Mouse (Mus musculus): ENCODE results near the gene Mpg. TPM values are rescaled to one million over a fixed set of nuclear protein-coding genes. Genes with fewer than 3 reads are reported as not detected.

Gene Mpg
- polyA plus RNA-seq, 1 experiment, result 9.3 TPM

DNA sequence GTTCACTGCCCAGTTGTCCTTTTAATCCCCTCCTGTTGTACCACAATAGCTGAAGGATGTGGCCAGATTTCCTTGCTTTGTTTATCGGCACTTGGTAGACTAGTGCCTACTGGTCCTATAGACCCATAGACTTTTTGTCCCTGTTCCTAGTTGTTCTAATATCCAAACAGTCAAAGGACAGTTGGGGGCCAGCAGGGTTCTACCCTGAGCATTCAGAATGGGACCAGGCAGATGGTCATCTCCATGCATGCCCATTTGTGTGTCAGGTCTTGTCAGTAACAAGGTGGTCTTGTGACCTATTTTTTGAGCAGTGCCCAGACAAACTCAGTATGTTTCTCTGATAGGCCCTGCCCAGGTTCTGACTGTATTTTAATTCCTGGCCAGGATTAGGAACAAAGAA, 736 bp downstream of the Mpg start:
- 24% methylated on average over 1 of the region's 1 CpGs for WGBS
- no peak for DNase-seq (ENCODE audit: low read depth, low spot score)

DNA sequence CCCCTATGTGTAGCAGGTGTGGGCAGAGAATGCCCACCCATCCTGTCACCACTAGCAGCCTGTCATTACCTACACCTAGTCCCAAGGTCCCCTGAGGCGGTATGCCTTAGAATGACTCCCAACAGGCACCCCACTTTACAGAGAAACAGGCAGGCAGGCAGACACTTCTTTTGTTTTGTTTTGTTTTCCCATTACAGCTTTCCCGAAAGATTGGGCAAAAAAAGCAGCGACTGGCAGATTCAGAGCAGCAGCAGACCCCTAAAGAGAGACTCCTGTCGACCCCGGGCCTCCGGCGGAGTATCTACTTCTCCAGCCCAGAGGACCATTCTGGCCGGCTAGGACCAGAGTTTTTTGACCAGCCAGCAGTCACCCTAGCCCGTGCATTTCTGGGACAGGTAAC, 1.2 kb downstream of the Mpg start:
- 95% methylated on average over 9 of the region's 9 CpGs for WGBS
- DNase-seq (ENCODE audit: low read depth, low spot score), result no peak

DNA sequence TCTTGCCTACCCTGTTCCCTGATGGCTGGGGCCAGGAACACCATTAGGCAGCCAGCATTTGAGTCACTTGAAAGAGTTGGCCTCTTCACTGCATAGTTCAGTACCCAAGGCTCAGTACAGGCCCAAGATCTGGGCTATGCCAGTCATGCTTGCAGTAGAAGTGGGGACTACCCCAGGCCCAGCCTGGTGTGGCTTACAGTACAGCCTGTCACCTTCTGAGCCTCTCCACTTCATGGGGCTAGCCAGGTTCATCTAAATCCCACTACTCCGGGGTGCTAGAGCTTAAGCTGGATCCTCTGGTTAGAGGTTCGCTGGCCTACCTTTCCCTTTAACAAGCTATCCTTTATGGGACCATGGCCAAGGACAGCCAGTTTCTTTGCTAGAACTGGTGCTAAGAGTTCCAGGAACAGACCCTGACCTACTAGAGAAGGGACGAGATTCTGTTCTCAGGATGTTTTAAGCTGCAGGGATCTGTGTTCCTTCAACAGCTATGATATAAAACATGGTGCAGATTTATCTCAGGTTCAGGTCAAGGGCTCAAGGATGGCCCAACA, 2.1 kb downstream of the Mpg start:
- no peak for DNase-seq (ENCODE audit: low read depth, low spot score)
- 85% methylated on average over 3 of the region's 3 CpGs for WGBS

DNA sequence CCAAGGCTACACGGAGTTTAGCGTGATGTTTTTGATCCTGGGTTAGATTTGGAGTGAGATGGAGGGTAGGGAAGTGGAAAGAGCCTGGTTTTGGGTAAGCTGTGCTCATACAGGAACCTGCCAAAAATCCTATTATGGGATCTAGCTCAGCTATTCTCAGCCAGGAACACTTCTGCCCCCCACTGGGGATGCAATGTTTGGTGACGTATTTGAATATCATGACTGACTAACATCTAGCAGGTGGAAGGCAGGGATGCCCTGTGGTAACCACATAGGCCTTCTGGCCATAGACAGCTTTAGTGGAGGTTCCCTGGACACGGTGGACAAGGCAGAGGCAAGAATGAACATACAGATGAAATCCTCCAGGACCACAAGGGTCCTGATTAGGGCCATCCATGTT, 3.9 kb downstream of the Mpg start:
- DNase-seq (ENCODE audit: low read depth, low spot score), result no peak

DNA sequence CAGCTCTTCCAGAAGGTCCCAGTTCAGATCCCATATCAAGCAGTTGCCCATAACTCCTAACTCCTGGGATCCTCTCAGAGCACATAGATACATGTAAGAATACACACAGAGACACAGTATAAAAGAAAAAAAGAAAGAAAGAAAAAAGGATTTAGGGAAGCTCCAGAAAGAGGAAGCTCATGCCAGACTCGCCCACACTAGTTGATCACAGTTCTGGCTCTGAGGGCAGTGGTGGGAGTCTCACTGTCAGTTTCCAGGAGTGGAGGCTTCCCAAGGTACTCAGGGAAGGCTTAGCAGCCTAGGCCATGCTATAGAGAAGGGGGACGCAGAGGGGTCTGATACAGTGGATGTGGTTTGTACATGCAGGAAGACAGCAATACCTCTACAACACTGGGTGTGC, 4.8 kb downstream of the Mpg start:
- WGBS, result 97% methylated on average over 2 of the region's 2 CpGs

More for the DNA sequence above, 3.9 kb downstream of the Mpg start:
- WGBS, result 67% methylated on average over 4 of the region's 4 CpGs

DNA sequence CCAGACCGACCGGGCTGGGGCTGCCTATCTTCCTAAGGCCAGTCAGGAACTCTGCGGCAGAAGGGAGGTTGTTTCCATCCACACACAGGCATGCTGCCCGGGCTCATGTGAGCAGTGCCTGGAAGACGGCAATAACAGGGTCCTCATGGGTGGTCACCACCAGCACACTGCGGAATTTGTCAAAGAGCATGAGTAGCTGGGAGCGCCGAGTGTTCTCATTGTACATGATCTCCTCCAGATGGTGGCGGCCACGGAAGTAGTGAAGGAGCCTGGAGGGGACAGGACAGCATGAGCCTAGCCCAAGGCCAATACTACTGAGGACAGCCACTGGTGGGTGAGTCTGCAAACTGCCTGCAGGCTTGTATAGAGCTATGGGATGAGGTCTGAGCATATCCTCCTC, 6.5 kb downstream of the Mpg start:
- WGBS, result 87% methylated on average over 10 of the region's 10 CpGs
- no peak for DNase-seq (ENCODE audit: low read depth, low spot score)

More for the DNA sequence above, 4.8 kb downstream of the Mpg start:
- no peak for DNase-seq (ENCODE audit: low read depth, low spot score)

DNA sequence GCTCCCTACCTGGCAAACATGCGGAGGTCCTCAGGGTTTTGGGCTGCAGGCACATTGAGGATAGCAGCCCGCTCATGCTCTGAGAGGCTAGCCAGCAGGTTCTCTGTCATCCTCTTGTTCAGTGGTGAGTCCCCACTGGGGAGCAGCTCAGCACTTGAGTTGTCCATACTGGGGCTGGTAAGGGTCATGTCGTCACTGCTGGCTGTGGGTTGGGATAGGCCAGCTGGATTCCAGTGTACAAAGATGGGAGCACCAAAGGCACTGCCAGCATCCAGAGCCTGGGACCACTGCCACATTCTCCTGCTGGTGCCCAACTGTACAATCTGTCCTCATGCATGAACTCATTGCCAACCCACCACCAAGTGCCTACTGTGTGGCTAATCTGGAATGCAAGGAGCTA, 7.6 kb downstream of the Mpg start:
- whole genome bisulfite sequencing, result 94% methylated on average over 3 of the region's 3 CpGs
- no peak for DNase-seq (ENCODE audit: low read depth, low spot score)

DNA sequence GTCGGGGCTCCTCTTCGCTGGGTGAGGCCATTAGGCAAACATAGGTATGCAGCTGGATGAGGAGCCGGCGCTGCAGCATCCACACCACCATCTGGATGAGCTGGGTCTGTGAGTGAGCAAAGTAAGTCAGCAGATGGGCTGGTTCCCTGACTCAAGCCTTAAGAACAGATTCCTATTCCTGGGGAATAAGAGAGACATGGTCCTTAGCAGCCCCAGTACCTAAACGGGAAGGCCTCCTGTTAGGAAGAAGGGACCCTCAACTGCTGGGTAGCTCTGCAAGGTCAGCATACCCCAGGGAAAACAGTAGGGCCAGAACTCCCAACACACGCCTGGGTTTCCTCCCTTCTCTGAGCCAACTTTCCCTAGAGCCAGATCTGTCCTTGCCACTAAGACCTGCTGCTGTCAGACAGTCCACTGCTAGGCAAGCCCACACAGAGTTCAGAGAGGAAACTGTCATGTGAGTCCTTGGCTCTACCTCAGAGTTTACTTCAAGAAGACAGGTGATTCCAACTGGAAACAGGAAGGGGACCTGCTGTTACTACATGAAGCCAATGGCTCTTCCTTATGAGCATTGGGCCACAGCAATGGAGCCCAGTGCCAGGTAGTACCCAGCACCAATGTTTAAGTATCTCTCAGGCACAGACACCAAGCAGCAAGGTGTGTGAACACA, 8.6 kb downstream of the Mpg start:
- DNase-seq (ENCODE audit: low read depth, low spot score), result no peak
- WGBS, result 90% methylated on average over 6 of the region's 6 CpGs

DNA sequence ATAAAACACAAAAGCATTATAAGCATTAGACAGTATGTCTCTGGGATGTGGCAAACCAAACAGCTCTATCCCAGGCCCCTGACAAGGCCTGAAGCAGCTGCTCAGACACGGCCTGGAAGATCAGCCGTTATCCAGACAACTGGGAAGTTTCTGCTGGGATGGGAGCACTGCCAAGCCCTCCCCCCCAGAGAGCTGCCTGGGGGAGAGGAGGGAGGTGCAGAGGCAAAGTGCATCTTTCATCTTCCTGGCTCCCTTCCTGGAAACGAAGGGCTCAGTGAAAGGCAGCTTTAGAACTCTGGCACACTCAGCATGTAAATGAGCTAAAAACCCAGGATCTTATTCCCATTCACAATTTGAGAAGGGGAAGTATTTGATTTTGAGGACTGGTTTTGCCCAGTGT, 9.3 kb downstream of the Mpg start:
- no peak for DNase-seq (ENCODE audit: low read depth, low spot score)
- 11% methylated on average over 3 of the region's 3 CpGs for WGBS

DNA sequence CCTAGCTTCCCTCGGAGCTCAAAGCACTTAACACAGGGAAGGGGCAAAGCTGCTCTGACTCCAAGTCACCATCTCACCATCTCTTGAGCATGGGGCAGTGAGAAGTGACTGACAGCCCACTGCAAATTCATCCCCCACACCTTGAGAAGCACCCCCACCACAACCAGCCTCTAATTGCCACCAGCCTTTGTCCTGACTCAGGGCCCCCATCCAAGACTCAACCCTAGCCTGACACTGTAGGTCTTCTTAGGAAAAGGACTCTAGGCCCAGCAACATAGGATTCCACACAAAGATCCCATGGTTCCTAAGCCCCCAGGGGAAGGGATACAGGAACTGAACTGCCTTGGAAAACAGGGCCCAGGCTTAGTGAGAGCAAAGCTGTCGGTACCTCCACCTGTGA, 9.8 kb downstream of the Mpg start:
- no peak for DNase-seq (ENCODE audit: low read depth, low spot score)
- WGBS, result 70% methylated on average over 2 of the region's 2 CpGs

DNA sequence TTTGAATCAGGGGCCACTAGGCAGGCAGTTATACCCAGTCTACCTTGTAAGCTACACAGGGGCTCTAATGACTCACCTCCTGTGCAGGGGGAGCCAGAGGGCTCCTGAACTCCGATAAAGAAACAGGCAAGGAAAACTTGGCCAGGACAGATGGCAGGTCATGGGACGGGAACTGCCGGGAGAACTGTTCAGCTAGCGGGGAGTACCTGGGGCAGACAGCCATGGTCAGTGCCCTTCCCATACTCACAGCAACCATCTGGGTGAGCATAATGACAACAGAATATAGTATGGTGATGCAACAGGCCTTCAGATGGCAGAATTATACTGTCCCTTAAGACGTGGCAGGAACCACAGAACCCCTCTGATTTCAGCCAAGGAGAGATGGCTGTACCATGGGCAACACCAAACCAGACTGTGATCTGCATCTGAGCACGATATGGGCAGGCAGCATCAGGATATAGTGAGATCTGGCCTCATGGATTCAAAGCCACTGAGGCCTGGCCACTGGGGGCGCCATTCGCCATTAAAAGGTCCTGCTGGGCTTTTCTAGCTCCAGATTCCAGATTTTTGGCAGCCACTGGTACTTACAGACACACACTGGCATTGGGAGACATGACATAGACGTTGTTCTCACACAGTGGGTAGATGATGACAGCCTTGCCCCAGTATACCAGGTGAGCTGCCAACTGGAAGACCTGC, 10.6 kb downstream of the Mpg start:
- DNase-seq (ENCODE audit: low read depth, low spot score), result no peak
- 65% methylated on average over 9 of the region's 9 CpGs for WGBS

DNA sequence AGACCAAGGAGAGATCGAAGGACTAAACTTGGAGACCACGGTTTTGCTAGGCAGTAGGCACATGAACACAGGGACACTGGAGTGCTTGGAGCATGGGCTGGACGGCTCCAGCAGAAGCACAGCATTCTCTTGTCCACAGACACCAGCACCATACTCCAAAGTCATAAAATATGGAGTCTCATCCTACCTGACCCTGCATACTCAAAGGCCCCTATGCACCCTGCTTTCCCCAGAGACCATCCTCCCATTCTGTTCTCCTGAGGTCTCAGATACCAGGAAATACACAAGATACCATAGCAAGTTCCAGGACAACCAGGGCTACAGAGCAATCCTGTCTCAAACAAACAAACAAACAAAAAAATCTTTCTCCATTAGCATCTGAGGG, 11.1 kb downstream of the Mpg start:
- 94% methylated on average over 3 of the region's 3 CpGs for WGBS
- DNase-seq (ENCODE audit: low read depth, low spot score), result no peak

DNA sequence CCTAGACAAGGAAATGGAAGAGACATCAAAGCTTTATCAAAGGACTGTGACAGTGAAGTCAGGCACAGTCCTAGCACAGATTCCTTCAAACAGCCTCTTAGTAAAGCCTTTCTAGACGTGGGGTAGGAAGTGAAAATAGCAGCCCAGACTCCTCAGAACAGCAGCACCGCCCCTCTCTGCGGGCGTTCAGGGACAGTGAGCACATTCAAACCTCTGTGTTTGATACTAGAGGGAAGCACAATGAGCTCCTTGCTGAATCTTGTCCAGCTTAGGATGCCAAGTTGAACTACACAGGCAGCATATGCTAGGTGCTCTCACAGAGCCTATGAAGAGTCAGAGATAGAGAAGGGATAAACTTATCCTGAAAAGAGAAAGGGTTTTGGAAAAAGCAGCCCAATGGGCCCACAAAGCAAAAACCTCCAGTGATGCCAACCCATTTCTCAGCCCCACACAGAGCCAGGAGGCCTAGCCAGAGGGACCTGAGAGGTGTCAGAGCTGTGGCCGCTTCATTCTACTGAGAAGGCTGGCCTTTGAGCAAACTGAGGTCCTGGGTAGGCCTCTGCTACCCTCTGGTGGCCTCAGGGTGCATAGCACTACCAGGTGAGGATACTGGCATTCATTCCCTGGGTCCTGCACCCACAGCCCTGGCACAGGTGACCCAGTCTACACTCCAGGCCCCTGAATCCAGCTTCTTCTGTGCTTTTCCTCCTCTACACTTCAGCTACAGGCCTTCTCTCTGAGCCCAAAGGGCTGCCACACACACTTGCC, 12.0 kb downstream of the Mpg start:
- 69% methylated on average over 5 of the region's 5 CpGs for WGBS
- no peak for DNase-seq (ENCODE audit: low read depth, low spot score)

DNA sequence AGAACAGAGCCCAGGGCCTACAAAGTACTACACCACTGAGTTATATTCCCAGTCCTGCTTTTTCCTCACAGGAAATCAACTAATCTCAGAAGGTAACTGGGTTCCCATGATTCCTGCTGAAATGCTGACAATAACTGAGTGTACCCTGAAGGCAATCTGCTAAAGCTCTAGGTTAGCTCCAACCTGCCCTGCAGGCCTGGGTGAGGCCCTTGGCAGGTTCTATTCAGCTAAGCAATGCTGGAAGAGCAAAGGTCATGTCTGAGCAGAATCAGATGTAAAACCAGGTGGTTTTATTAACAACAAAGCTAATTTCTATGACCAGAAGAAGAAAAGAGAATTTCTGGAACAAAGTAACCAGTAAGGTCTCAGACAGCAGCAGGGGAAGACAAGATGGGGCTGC, 15.1 kb downstream of the Mpg start:
- DNase-seq (ENCODE audit: low read depth, low spot score), result no peak

DNA sequence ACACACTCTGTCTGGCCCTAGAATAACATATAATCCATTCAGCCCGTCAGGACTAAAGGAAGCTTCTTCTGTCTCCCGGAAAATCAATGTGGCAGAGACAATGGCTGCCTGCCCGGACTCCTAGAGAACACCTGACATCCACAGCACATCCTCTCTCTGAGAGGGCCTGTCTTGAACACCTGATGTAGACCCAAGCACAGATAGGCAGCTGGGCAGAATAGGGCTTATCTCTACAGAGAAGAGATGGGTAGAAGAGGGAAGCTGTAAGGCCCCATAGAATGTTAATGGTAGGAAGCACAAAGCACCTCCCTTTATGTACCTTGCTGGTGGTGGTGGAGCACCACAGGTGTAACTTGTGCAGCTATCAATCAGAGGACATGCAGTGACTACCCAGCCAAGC, 15.9 kb downstream of the Mpg start:
- WGBS, result 70% methylated on average over 3 of the region's 3 CpGs

DNA sequence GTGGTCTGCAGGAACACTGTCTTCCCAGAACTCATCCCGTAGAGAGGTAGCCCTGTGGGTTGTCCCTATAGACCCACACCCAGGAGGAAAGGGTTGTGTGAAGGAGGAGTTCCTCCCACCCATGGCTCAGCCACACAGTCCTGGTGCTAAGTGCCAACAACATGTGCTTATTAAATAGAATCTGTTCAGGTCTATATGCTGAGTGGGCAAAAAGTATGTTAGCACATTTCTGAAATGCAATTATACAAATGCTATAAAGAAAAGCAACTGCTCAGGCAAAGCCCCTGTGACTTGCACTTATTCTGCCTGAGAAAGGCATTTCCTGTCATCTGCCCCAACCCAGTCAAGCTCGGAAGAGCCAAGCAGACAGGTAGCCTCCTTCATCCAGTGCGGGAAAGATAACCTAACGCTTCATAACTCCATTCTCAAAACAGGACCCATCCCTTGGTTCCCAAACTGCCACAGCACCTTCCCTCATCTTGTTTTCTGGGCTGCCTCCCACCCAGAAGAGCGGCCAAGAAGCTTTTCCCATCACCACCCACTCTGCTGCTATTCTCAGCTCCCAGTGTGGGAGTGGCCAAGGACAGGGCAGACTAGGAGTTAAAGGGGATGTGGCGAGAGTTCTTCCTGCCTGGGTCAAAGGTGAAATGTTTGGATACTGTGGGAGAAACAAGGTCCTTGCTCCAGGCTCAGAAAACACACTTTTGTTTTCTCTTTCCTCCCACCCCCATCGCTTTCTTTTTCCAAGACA, 17.1 kb downstream of the Mpg start:
- WGBS, result 73% methylated on average over 7 of the region's 7 CpGs
- no peak for DNase-seq (ENCODE audit: low read depth, low spot score)

More for the DNA sequence above, 15.9 kb downstream of the Mpg start:
- DNase-seq (ENCODE audit: low read depth, low spot score), result no peak

DNA sequence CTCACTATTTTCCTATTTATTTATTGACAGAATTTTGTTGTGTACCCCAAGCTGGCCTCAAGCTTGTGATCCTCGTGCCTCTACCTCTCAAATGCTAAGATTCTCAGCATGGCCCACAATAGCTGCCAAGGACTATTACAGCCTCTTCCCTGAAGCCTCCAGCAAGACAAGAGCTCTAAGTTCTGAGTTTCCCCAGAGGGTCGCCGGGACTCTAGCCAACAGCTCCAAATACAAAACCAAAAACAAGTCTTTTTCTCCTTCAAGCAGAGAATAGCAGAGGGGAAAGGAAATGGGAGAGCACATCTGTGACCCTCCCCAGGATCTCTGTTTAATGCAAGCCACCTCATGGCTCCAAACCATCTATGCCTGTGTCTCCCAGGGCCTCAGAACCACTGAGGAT, 17.8 kb downstream of the Mpg start:
- no peak for DNase-seq (ENCODE audit: low read depth, low spot score)
- 73% methylated on average over 3 of the region's 3 CpGs for WGBS

DNA sequence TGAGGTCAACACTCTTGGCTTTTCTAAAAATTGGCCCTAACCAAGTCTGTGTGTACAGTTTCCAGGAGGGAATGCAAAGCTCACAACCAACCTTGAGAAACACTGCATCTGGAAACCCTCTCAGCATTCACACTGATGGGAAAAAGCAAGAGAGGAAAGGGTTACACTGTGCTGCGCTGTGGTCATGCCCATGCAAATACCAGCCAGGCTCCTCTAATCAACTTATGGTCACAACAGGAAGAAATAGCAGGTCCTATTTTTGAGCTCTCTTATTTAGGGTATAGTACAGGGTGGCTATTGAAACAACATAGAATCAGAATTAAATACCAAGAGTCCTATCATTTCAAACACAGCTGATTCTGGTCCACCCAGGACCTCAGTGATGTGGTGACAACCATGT, 18.3 kb downstream of the Mpg start:
- 94% methylated on average over 1 of the region's 1 CpGs for WGBS
- DNase-seq (ENCODE audit: low read depth, low spot score), result no peak

DNA sequence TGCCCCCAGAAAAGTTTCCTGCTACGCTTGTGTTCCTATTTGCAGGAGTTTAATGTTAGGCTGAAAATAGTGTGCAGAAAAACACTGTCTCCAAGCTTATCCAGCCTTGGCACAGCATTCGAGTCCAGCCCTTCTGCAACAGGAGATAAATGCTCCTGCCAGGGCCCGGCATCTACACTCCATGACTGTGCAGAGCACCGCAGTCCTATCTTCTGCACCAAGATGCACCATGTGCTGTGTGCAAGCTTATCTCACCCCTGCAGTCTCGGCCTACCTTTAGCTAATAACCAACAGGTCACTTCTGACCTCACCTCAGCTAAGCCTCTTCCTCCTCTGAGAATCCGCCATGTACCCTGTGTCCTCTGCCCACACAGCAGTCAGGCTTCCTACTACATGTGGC, 19.3 kb downstream of the Mpg start:
- DNase-seq (ENCODE audit: low read depth, low spot score), result no peak
- WGBS, result 93% methylated on average over 6 of the region's 6 CpGs

DNA sequence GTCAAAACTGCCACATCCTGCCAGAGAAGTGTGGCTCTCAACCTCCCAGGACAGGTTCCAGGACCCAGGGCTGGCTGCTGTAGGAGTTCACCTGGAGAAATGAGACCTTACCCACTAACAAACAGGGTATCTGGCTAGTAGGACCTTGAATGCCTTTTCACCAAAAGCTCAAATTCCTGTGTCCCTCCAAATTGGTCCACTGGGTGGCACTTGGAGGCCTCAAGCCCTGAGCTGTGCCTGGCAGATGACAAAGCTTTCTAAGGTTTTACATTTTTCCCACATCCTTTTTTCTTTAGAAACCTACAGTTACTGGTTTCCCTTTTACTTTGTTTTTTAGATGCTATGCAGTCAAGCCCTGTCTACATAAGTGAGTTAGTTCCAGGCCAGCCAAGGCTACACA, 20.8 kb downstream of the Mpg start:
- DNase-seq (ENCODE audit: low read depth, low spot score), result no peak

Data from large intestine, adult 2 months (tissue).